ENCODE assay signal across 27 mouse cellular contexts in the genomic region with DNA sequence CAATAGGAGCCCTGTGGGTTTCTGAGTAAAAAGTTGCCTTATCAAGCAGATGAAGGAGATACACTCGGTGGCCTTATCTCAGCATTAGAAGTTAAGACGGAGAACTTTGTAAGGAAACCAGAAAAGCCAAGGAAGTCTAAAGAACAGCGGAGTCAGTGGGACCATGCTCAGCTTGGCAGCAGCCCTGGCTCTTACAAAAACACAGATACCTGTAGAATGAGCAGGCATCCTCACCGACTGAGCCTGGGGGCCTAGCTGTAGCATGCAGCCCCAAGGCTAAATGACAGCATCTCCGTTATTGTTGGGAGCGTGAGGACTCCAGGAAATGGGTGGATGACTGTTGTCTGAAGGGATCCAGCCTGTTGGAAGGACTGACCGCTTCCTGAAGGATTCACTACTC. TPM values are rescaled to one million over a fixed set of nuclear protein-coding genes. Genes with fewer than 3 reads are reported as not detected.
DNase-seq lines count a peak whose midpoint lies in the region; ATAC-seq and TF ChIP-seq lines count a peak whose summit lies in the region.
"Had no signal": no experiment of that assay in that cellular context is flagged by ENCODE, and none has a peak within 500 bp of the region (broad histone marks: within the 10 kb centered on the region; RNA-seq: fewer than 3 reads in every experiment).

No protein-coding gene starts in this region.

- no peak for TF ChIP-seq EP300 in heart, adult 2 months (IDR thresholded peaks at IDR 0.05; ENCODE audit: insufficient read depth, low read depth, low read length)

- no peak overlapping the region for H3K4me3 ChIP-seq in heart, adult 2 months
- H3K4me3 ChIP-seq in lung, embryonic 15.5 days: no peak overlapping the region
- no peak overlapping the region for H3K4me3 ChIP-seq in lung, adult 2 months (replicated peaks; ENCODE audit: extremely low read depth, low read depth, low read length)
- no peak overlapping the region for H3K4me3 ChIP-seq in macrophage (ENCODE audit: inconsistent target)
- H3K4me3 ChIP-seq in midbrain, embryonic 16.5 days (ENCODE audit: low read depth, low read length): no peak overlapping the region
- H3K4me3 ChIP-seq in forebrain, embryonic 10.5 days: no peak overlapping the region
- H3K4me3 ChIP-seq: forebrain, embryonic 13.5 days; hindbrain, embryonic 12.5 days; midbrain, embryonic 10.5 days; neural tube, embryonic 13.5 days had no signal

- no peak overlapping the region for H3K9ac ChIP-seq in heart, adult 2 months (ENCODE audit: low read depth, low read length)
- no peak overlapping the region for H3K9ac ChIP-seq in lung, embryonic 15.5 days
- no peak overlapping the region for H3K9ac ChIP-seq in midbrain, embryonic 16.5 days (ENCODE audit: low read depth, low read length)
- H3K9ac ChIP-seq: forebrain, embryonic 13.5 days; hindbrain, embryonic 12.5 days; neural tube, embryonic 13.5 days had no signal

- intact Hi-C loops in heart, adult 2 months (cut with DNase I): no loop called here

- no peaks in the 10 kb centered on the region for H3K9me3 ChIP-seq in lung, embryonic 15.5 days
- H3K9me3 ChIP-seq in midbrain, embryonic 16.5 days (replicated peaks; ENCODE audit: control insufficient read depth, low read length, poor library complexity, severe bottlenecking): no peaks in the 10 kb centered on the region
- no peaks in the 10 kb centered on the region for H3K9me3 ChIP-seq in forebrain, embryonic 10.5 days
- H3K9me3 ChIP-seq: forebrain, embryonic 13.5 days; hindbrain, embryonic 12.5 days; midbrain, embryonic 10.5 days; neural tube, embryonic 13.5 days had no signal

- no peaks in the 10 kb centered on the region; the same call in none of the 2 replicates for H3K4me1 ChIP-seq in heart, adult 2 months (ENCODE audit: control insufficient read depth, insufficient read depth, low read length)
- peaks cover 26% of the 10 kb centered on the region; the same call in 1 of the 2 replicates for H3K4me1 ChIP-seq in lung, embryonic 15.5 days
- peaks cover 22% of the 10 kb centered on the region for H3K4me1 ChIP-seq in lung, adult 2 months (ENCODE audit: control insufficient read depth, insufficient read depth, low read length)
- no peaks in the 10 kb centered on the region for H3K4me1 ChIP-seq in midbrain, embryonic 16.5 days (ENCODE audit: control insufficient read depth, insufficient read depth, low read length)
- peaks cover 10% of the 10 kb centered on the region for H3K4me1 ChIP-seq in forebrain, embryonic 10.5 days
- H3K4me1 ChIP-seq: forebrain, embryonic 13.5 days; hindbrain, embryonic 12.5 days; neural tube, embryonic 13.5 days had no signal

- H3K79me2 ChIP-seq in heart, adult 2 months (replicated peaks; ENCODE audit: control insufficient read depth, insufficient read depth, low read length): no peaks in the 10 kb centered on the region
- peaks cover 62% of the 10 kb centered on the region for H3K79me2 ChIP-seq in macrophage (ENCODE audit: inconsistent target)

- H3K27me3 ChIP-seq in heart, adult 2 months (ENCODE audit: control insufficient read depth, insufficient read depth, low read length): no peaks in the 10 kb centered on the region
- no peaks in the 10 kb centered on the region for H3K27me3 ChIP-seq in lung, embryonic 15.5 days
- no peaks in the 10 kb centered on the region for H3K27me3 ChIP-seq in midbrain, embryonic 16.5 days (ENCODE audit: control insufficient read depth, insufficient read depth, low read depth, low read length)
- H3K27me3 ChIP-seq in forebrain, embryonic 10.5 days (ENCODE audit: poor library complexity, severe bottlenecking): no peaks in the 10 kb centered on the region
- H3K27me3 ChIP-seq: forebrain, embryonic 13.5 days; hindbrain, embryonic 12.5 days; neural tube, embryonic 13.5 days had no signal

- ATAC-seq in lung, embryonic 15.5 days (ENCODE audit: borderline replicate concordance, extremely low read depth, low FRiP score, low TSS enrichment): no peak
- ATAC-seq in midbrain, embryonic 16.5 days: no peak
- ATAC-seq: forebrain, embryonic 13.5 days had no signal

- TF ChIP-seq CTCF in heart, adult 2 months (IDR thresholded peaks at IDR 0.05): no peak
- TF ChIP-seq CTCF in lung, adult 2 months (IDR thresholded peaks at IDR 0.05; ENCODE audit: insufficient read depth, low read length): no peak

- TF ChIP-seq POLR2A in heart, adult 2 months (IDR thresholded peaks at IDR 0.05; ENCODE audit: insufficient read depth, low read depth, low read length): no peak
- no peak for TF ChIP-seq POLR2A in lung, adult 2 months (IDR thresholded peaks at IDR 0.05; ENCODE audit: borderline replicate concordance, extremely low read depth, low read depth, low read length)

- DNase-seq in heart, adult 11 months: peak; percentile 78
- no peak for DNase-seq in heart, adult 2 months
- no peak for DNase-seq in lung, adult 2 months
- DNase-seq in 416B (ENCODE audit: low read depth): peak; percentile 37
- DNase-seq in forebrain, embryonic 10.5 days (ENCODE audit: extremely low spot score, low spot score): no peak
- DNase-seq: adrenal gland, postnatal 36 days; cerebellum, adult 8-10 months; kidney, adult 8-10 months; kidney, postnatal 36 days; left cerebral cortex, postnatal 4 days; lung, postnatal 4 days; right cerebral cortex, adult 18-20 months had no signal

- no peaks in the 10 kb centered on the region for H3K36me3 ChIP-seq in heart, adult 2 months (ENCODE audit: control insufficient read depth, insufficient read depth, low read length)
- no peaks in the 10 kb centered on the region for H3K36me3 ChIP-seq in lung, embryonic 15.5 days
- H3K36me3 ChIP-seq in macrophage (ENCODE audit: inconsistent target): no peaks in the 10 kb centered on the region
- no peaks in the 10 kb centered on the region for H3K36me3 ChIP-seq in midbrain, embryonic 16.5 days (ENCODE audit: control insufficient read depth, insufficient read depth, low read length)
- no peaks in the 10 kb centered on the region for H3K36me3 ChIP-seq in forebrain, embryonic 10.5 days (replicated peaks)
- H3K36me3 ChIP-seq: hindbrain, embryonic 12.5 days; midbrain, embryonic 10.5 days; neural tube, embryonic 13.5 days had no signal

- no peak overlapping the region for H3K4me2 ChIP-seq in lung, embryonic 15.5 days
- no peak overlapping the region for H3K4me2 ChIP-seq in midbrain, embryonic 16.5 days (ENCODE audit: low read length)
- H3K4me2 ChIP-seq: forebrain, embryonic 13.5 days; hindbrain, embryonic 12.5 days; neural tube, embryonic 13.5 days had no signal

- no peak overlapping the region for H3K27ac ChIP-seq in heart, adult 2 months
- 0 out of 2 replicates have a peak overlapping the region, but pooled peaks have one; percentile 19 for H3K27ac ChIP-seq in lung, embryonic 15.5 days
- H3K27ac ChIP-seq in macrophage: peak overlapping the region; percentile 99
- no peak overlapping the region for H3K27ac ChIP-seq in midbrain, embryonic 16.5 days (ENCODE audit: low read length)
- no peak overlapping the region for H3K27ac ChIP-seq in forebrain, embryonic 10.5 days
- H3K27ac ChIP-seq: forebrain, embryonic 13.5 days; hindbrain, embryonic 12.5 days; midbrain, embryonic 10.5 days; neural tube, embryonic 13.5 days had no signal

- whole genome bisulfite sequencing in heart, adult 2 months: 47% methylated on average over 7 of the region's 7 CpGs
- WGBS in lung, embryonic 15.5 days: 52% methylated on average over 7 of the region's 7 CpGs
- 51% methylated on average over 7 of the region's 7 CpGs for WGBS in lung, adult 2 months
- 76% methylated on average over 7 of the region's 7 CpGs for WGBS in macrophage (ENCODE audit: missing documents)
- 88% methylated on average over 7 of the region's 7 CpGs for WGBS in midbrain, embryonic 16.5 days
- 88% methylated on average over 7 of the region's 7 CpGs for WGBS in forebrain, embryonic 10.5 days

RNA-seq across cellular contexts. Expression of a gene that starts 44.9 kb away (rescaled TPM):
- total RNA-seq in heart, adult 2 months (2021): 10 to 100 TPM; 14.3 to 15.2 TPM
- 6.8 and 9.2 TPM in 2 replicates for polyA plus RNA-seq in heart, adult 2 months (2012; rRNA removed)
- 53.4 and 62.6 TPM in 2 replicates for polyA plus RNA-seq in lung, embryonic 15.5 days (2015; fragmentation: Nextera tagmentation; extraction: Ambion mirVana)
- 26.6 and 54.4 TPM in 2 replicates for polyA plus RNA-seq in lung, adult 2 months (2012; rRNA removed)
- 1,000 to 10,000 TPM in 11 of 26 experiments, 100 to 1,000 TPM in 15; 310 to 1,734 (median 948) TPM for total RNA-seq in macrophage (2018; cell fraction: chromatin; rRNA removed)
- 1,000 to 10,000 TPM in 4 of 26 experiments, 100 to 1,000 TPM in 22; 554 to 1,295 (median 783) TPM for total RNA-seq in macrophage (2018; cell fraction: cytosol; rRNA removed)
- total RNA-seq in macrophage (2018; cell fraction: nucleus; rRNA removed): 1,000 to 10,000 TPM in 4 of 26 experiments, 100 to 1,000 TPM in 22; 371 to 1,198 (median 818) TPM
- polyA plus RNA-seq in macrophage (2018): 571 to 1,239 TPM (median 1,135 TPM) in 3 replicates
- polyA plus RNA-seq in midbrain, embryonic 16.5 days (2015; fragmentation: Nextera tagmentation; extraction: Ambion mirVana): 12.1 and 13.4 TPM in 2 replicates
- 24.8 and 25.2 TPM in 2 replicates for polyA plus RNA-seq in forebrain, embryonic 10.5 days (2016; fragmentation: Nextera tagmentation; extraction: Ambion mirVana)

RNA-seq across cellular contexts. Expression of a gene that starts 45.1 kb away (rescaled TPM):
- not detected for total RNA-seq in heart, adult 2 months (2021)
- polyA plus RNA-seq in heart, adult 2 months (2012; rRNA removed): 0.04 and 0.06 TPM in 2 replicates
- 0.06 TPM in 1 of 2 replicates, not detected in the other for polyA plus RNA-seq in lung, embryonic 15.5 days (2015; fragmentation: Nextera tagmentation; extraction: Ambion mirVana)
- 0.03 and 0.04 TPM in 2 replicates for polyA plus RNA-seq in lung, adult 2 months (2012; rRNA removed)
- 10 to 100 TPM in 7 of 26 experiments, 1 to 10 TPM in 9, under 1 TPM in 4, not detected in 6; 0.43 to 19.7 (median 5.4) TPM for total RNA-seq in macrophage (2018; cell fraction: chromatin; rRNA removed)
- 1 to 10 TPM in 8 of 26 experiments, under 1 TPM in 15, not detected in 3; 0.05 to 7.4 (median 0.55) TPM for total RNA-seq in macrophage (2018; cell fraction: cytosol; rRNA removed)
- total RNA-seq in macrophage (2018; cell fraction: nucleus; rRNA removed): 10 to 100 TPM in 6 of 26 experiments, 1 to 10 TPM in 12, under 1 TPM in 7, not detected in 1; 0.25 to 24.3 (median 3.4) TPM
- polyA plus RNA-seq in macrophage (2018): 0.06 to 0.11 TPM in 2 of 3 replicates, not detected in the other
- not detected in 2 replicates for polyA plus RNA-seq in midbrain, embryonic 16.5 days (2015; fragmentation: Nextera tagmentation; extraction: Ambion mirVana)
- polyA plus RNA-seq in forebrain, embryonic 10.5 days (2016; fragmentation: Nextera tagmentation; extraction: Ambion mirVana): 0.11 and 0.17 TPM in 2 replicates
- total RNA-seq: adrenal gland, postnatal 36 days; common myeloid progenitor, adult 5-6 weeks; gastrocnemius, adult 8-10 months; granulocyte monocyte progenitor cell, adult 5-6 weeks; left cerebral cortex, adult 18-20 months; left cerebral cortex, postnatal 4 days; MEL had no signal
- polyA plus RNA-seq: heart, postnatal 0 days; inflammation-experienced regulatory T-cells, adult 6 months; neural tube, embryonic 13.5 days; stomach, embryonic 14.5 days had no signal

Comparison
In these comparisons a context has a peak if more than half of its experiments do, and no peak if none do; other contexts are left out.
1. DNase-seq: peak in heart, adult 11 months (single experiment) and 416B (single experiment); none in heart, adult 2 months (0 of 2), lung, adult 2 months (single experiment) and forebrain, embryonic 10.5 days (single experiment).
2. H3K27ac ChIP-seq: peak in lung, embryonic 15.5 days (single experiment) and macrophage (single experiment); none in heart, adult 2 months (single experiment), midbrain, embryonic 16.5 days (single experiment) and forebrain, embryonic 10.5 days (single experiment).